Mouse (Mus musculus) left cerebral cortex, postnatal 36 days (tissue): ENCODE measurements around the gene Gm27021. TPM values are rescaled to one million over a fixed set of nuclear protein-coding genes. Genes with fewer than 3 reads are reported as not detected.

Experiments
- total RNA-seq, 2 experiments: library from RNA; stranded (reverse); gene quantifications; 2 replicates each; pipeline ENCODE4 v1.2.3; 2021

Gm27021 gene
- total RNA-seq, 2 experiments from 2014 or later: 0.95 TPM; not detected in 1

Other genes with a start within 250 kb of the Gm27021 start
- 1 to 10 TPM in 1 of 2 experiments, under 1 TPM in 1; 0.74 to 1.8 TPM for gene Gins2, start 78.8 kb downstream of the Gm27021 start, total RNA-seq
- gene 1190005I06Rik, start 20.4 kb downstream of the Gm27021 start, total RNA-seq: 10 to 100 TPM in 1 of 2 experiments, 1 to 10 TPM in 1; 9.4 to 13.4 TPM
- gene Cox4i1, start 143 bp upstream of the Gm27021 start, total RNA-seq: 1,000 to 10,000 TPM; 1,069 to 1,237 TPM
- 10 to 100 TPM; 66.4 to 67.2 TPM for gene Emc8, start 494 bp upstream of the Gm27021 start, total RNA-seq
- 1 to 10 TPM; 5.2 to 5.5 TPM for gene Irf8, start 68.3 kb upstream of the Gm27021 start, total RNA-seq